Mouse (Mus musculus) heart, embryonic 13.5 days (tissue): ENCODE measurements around the gene Ptpn11. TPM values are rescaled to one million over a fixed set of nuclear protein-coding genes. Genes with fewer than 3 reads are reported as not detected.

ENCODE experiments used
- ATAC-seq: fragments of 200-750 bp; cut with Nextera tagmentation; 2 replicates; pipeline ENCODE4 v1.8.0; 2017; ENCODE audit warnings: moderate TSS enrichment; ENCODE audit not compliant: insufficient number of reproducible peaks, low FRiP score, low TSS enrichment; ENCODE audit errors: extremely low read depth
- H3K27ac ChIP-seq: fragments of 300-500 bp; sonication (generic); replicated peaks from 2 replicates; pipeline ENCODE4 v1.5.1; 2015; ENCODE audit warnings: moderate library complexity, mild to moderate bottlenecking, inconsistent platforms
- H3K27me3 ChIP-seq: fragments of 300-500 bp; sonication (generic); replicated peaks from 2 replicates; pipeline ENCODE4 v1.6.1; 2015; ENCODE audit warnings: mild to moderate bottlenecking, inconsistent platforms
- H3K36me3 ChIP-seq: fragments of 300-500 bp; sonication (generic); 2 replicates; pipeline ENCODE4 v1.6.1; 2015; ENCODE audit warnings: mild to moderate bottlenecking, inconsistent platforms
- H3K4me1 ChIP-seq: fragments of 300-500 bp; sonication (generic); 2 replicates; pipeline ENCODE4 v1.6.1; 2015; ENCODE audit warnings: inconsistent platforms
- H3K4me2 ChIP-seq: fragments of 300-500 bp; sonication (generic); 2 replicates; pipeline ENCODE4 v1.6.1; 2015; ENCODE audit warnings: inconsistent platforms, mild to moderate bottlenecking, moderate library complexity
- H3K4me3 ChIP-seq: fragments of 300-500 bp; sonication (generic); 2 replicates; pipeline ENCODE4 v1.5.1; 2015; ENCODE audit warnings: moderate library complexity, mild to moderate bottlenecking, inconsistent platforms
- H3K9ac ChIP-seq: fragments of 300-500 bp; sonication (generic); 2 replicates; pipeline ENCODE4 v1.6.1; 2015; ENCODE audit warnings: inconsistent platforms, mild to moderate bottlenecking, moderate library complexity
- H3K9me3 ChIP-seq: fragments of 300-500 bp; sonication (generic); 2 replicates; pipeline ENCODE4 v1.6.1; 2016; ENCODE audit warnings: inconsistent platforms
- WGBS: fragments of 180-500 bp; shearing (Covaris S2); methylation state at CpG from one replicate; pipeline ENCODE4 v1.1.7; 2015; ENCODE audit warnings: mixed read lengths; 5-methylcytosine and 5-hydroxymethylcytosine counted together
- polyA plus RNA-seq: library from polyadenylated mRNA; unstranded; fragments of >200 nt; fragmentation: Nextera tagmentation; extraction: Ambion mirVana; gene quantifications from 2 replicates; pipeline ENCODE4 v1.2.1, GENCODE M21; 2015

The Ptpn11 gene
- polyA plus RNA-seq, 1 experiment from 2014 or later, result 18.4 TPM

DNA sequence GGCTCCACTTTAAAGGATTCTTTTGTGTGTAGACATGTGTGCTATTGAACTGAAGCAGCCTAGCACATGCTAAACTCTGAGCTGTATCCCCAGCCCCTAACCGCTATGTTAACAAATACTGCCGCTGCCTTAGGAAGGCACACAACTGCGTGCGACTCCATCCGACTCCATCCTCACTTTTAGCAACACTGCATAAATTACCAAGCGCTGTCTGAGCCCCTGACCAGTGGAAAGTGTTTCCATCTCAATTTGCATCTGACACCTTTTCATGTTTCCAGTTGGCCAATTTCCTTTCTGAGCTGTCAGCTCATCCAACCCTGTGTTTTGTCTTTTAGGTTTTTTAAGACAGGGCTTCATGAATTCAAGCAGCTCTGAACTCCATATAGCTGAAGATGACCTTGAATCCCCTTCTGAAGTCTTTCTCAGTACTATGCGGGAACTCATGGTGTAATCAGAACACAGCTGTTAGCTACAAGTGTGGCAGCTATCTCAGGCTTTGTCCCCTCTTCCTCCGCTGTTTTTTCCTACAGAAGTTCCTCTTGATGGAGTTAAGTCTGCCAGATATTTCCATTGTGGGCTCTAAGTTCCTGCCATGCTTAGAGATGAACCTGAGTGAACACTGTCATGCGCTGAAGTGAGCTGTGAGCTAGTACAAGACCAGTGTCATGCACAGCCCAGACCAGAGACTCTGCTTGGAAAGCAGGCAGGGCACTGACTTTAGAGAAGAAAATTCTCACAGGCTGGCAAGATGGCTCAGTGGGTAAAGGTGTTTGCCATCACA is 11.9 kb downstream of the Ptpn11 start:
- no peak overlapping the region for H3K4me3 ChIP-seq
- H3K27me3 ChIP-seq, result no peaks in the 10 kb centered on the region
- WGBS, result 43% methylated on average over 9 of the region's 9 CpGs
- H3K36me3 ChIP-seq, result peaks cover 3% of the 10 kb centered on the region; the same call in 1 of the 2 replicates
- H3K4me1 ChIP-seq, result peaks cover 72% of the 10 kb centered on the region
- peak overlapping the region; percentile 42; the same call in 1 of the 2 replicates for H3K9ac ChIP-seq
- H3K27ac ChIP-seq, result peak overlapping the region; percentile 82
- no peaks in the 10 kb centered on the region for H3K9me3 ChIP-seq
- ATAC-seq, result no peak
- H3K4me2 ChIP-seq, result peak overlapping the region; percentile 3; the same call in 1 of the 2 replicates

DNA sequence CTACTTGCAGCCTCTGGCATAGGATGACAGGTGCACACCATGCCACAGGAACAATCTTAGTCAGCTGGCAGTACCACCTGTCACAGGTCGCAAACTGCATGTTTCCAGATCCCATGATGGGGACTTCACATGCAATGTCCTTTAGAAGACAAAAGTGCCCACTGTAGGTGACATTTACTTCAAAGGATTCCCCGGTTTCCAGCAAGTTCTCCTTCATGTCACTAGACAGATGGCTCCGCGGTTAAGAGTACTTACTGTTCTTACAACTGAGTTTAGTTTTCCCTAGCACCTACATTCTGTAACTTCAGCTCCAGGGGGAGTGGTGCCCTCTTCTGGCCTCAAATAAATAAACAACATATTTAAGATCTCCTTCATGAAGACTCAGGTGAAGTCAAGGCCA is 18.4 kb downstream of the Ptpn11 start:
- 86% methylated on average over 4 of the region's 4 CpGs for WGBS
- H3K36me3 ChIP-seq, result peaks cover 42% of the 10 kb centered on the region

DNA sequence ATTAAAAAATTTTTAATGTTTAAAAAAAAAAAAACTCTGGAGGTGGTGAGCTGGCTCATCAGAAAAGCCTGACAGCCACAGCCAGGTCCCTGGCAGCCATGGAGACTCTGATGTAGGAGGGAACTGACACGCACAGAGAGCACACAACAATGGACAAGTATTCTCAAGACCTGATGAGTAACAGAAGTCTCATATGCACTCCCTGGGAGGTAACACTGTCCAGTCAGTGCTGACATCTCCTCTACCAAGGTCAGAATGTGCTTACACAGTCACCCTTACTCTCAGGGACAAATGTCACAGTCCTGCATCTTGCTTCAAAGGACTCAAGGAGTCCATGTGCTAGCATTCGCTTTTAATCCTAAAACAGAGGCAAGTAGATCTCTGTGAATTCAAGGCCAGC is 21.6 kb downstream of the Ptpn11 start:
- H3K36me3 ChIP-seq, result peaks cover 75% of the 10 kb centered on the region
- H3K9me3 ChIP-seq, result no peaks in the 10 kb centered on the region
- H3K27ac ChIP-seq, result no peak overlapping the region
- no peak overlapping the region for H3K4me3 ChIP-seq
- H3K4me1 ChIP-seq, result peaks cover 16% of the 10 kb centered on the region
- H3K4me2 ChIP-seq, result no peak overlapping the region
- 63% methylated on average over 2 of the region's 2 CpGs for WGBS
- ATAC-seq, result no peak
- no peaks in the 10 kb centered on the region for H3K27me3 ChIP-seq
- no peak overlapping the region for H3K9ac ChIP-seq

More for the DNA sequence above, 18.4 kb downstream of the Ptpn11 start:
- H3K27ac ChIP-seq, result no peak overlapping the region
- H3K9me3 ChIP-seq, result no peaks in the 10 kb centered on the region
- no peaks in the 10 kb centered on the region for H3K27me3 ChIP-seq
- no peak overlapping the region for H3K4me2 ChIP-seq
- H3K4me1 ChIP-seq, result peaks cover 21% of the 10 kb centered on the region
- no peak overlapping the region for H3K4me3 ChIP-seq
- no peak for ATAC-seq
- H3K9ac ChIP-seq, result no peak overlapping the region

DNA sequence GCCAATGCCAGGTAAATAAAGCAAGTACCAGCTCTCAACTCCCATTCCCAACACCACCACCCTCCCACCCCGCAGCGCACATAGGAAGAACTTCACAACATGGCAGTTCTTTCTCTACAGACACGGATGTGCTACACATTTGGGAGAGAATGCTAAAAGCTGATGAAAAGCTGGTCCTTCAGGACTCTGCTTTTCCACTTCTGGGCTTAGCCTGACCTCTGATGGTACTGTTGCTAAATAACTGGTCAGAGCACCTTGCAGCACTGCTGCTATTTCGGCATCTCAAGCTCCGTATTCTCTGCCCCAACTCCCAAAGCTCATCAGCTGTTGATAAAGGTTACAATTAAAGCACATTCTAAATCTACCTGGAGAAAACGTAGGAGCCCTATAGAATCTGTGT is 24.3 kb downstream of the Ptpn11 start:
- peaks cover 3% of the 10 kb centered on the region; the same call in 1 of the 2 replicates for H3K4me1 ChIP-seq
- 91% methylated on average over 6 of the region's 6 CpGs for WGBS
- ATAC-seq, result no peak

DNA sequence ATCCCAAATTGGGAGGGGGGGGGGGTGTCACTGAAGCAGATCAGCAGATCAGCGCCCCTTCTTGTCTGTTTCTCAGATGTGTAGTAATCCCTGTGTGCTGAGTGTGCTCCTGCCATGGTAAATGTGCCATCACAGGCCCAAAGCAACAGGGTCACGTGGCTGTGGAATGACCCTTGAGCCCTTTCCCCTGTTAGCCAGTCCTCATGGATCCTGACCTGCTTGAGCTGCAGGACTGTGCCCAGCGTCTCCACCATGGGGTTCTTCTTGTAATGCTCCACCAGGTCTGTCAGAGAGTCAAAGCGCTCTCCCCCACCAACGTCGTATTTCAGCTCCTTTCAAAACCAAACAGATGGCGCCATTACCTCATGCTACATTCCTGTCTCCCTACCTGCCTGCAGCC is 28.3 kb downstream of the Ptpn11 start:
- H3K9me3 ChIP-seq, result no peaks in the 10 kb centered on the region
- peaks cover 26% of the 10 kb centered on the region for H3K4me1 ChIP-seq
- ATAC-seq, result no peak
- no peak overlapping the region for H3K9ac ChIP-seq
- no peak overlapping the region for H3K4me2 ChIP-seq
- H3K27ac ChIP-seq, result no peak overlapping the region
- H3K36me3 ChIP-seq, result peaks cover 98% of the 10 kb centered on the region
- H3K4me3 ChIP-seq, result no peak overlapping the region
- H3K27me3 ChIP-seq, result no peaks in the 10 kb centered on the region
- WGBS, result 86% methylated on average over 7 of the region's 7 CpGs

More for the DNA sequence above, 24.3 kb downstream of the Ptpn11 start:
- Histone ChIP-seq H3K27me3 (no peaks in the 10 kb centered on the region), H3K9me3 (no peaks in the 10 kb centered on the region), H3K4me2 (no peak overlapping the region), H3K9ac (no peak overlapping the region), H3K27ac (no peak overlapping the region), H3K36me3 (peaks cover 92% of the 10 kb centered on the region), H3K4me3 (no peak overlapping the region)

DNA sequence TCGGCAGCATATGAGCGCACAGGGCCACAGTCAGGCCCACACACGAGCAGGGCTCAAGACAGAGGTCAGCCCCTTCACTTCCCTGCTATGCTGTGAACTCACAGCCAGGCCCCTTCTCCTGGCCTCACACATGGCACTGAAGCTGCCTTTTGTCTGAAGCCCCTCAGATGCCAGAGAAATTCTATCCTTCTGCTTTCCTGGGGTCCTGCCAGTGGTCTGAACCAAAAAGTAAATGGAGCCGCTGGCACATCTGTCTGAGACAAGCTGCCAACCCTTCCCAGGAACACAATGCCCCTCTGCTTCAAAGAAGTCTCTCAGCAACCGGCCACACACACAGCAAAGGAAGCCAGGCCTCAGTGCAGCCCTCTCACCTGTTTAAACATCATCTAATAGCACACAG is 28.9 kb downstream of the Ptpn11 start:
- H3K36me3 ChIP-seq, result peaks cover 98% of the 10 kb centered on the region
- H3K27me3 ChIP-seq, result no peaks in the 10 kb centered on the region
- H3K9me3 ChIP-seq, result no peaks in the 10 kb centered on the region
- peaks cover 31% of the 10 kb centered on the region for H3K4me1 ChIP-seq
- no peak overlapping the region for H3K4me3 ChIP-seq
- ATAC-seq, result no peak
- 90% methylated on average over 5 of the region's 5 CpGs for WGBS
- no peak overlapping the region for H3K4me2 ChIP-seq
- H3K9ac ChIP-seq, result no peak overlapping the region
- no peak overlapping the region for H3K27ac ChIP-seq

DNA sequence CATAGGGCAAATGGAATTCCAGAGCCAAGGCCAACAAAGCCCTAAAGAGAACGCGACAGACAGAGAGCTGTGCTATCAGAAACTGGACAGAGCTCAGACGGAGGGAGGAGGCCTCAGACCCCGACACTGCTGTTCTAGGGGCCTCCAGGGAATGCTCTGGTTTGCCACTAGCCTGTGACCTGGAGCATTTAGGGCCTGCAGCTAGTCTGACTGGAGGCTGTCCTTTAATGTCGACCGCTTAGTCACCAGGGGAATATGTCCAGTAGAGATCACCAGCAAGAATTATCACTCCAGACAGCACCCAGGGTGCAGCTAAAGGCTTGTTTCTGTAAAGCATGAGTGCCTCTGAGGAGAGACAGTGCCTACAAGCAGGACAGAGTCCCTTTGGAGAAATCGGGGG is 32.2 kb downstream of the Ptpn11 start:
- Histone ChIP-seq H3K4me2 (no peak overlapping the region), H3K4me3 (no peak overlapping the region), H3K36me3 (peaks cover 95% of the 10 kb centered on the region), H3K4me1 (peaks cover 47% of the 10 kb centered on the region), H3K9ac (peak overlapping the region; percentile 55), H3K27me3 (no peaks in the 10 kb centered on the region), H3K9me3 (no peaks in the 10 kb centered on the region), H3K27ac (peak overlapping the region; percentile 45; the same call in 1 of the 2 replicates)
- ATAC-seq, result no peak
- 39% methylated on average over 7 of the region's 7 CpGs for WGBS

DNA sequence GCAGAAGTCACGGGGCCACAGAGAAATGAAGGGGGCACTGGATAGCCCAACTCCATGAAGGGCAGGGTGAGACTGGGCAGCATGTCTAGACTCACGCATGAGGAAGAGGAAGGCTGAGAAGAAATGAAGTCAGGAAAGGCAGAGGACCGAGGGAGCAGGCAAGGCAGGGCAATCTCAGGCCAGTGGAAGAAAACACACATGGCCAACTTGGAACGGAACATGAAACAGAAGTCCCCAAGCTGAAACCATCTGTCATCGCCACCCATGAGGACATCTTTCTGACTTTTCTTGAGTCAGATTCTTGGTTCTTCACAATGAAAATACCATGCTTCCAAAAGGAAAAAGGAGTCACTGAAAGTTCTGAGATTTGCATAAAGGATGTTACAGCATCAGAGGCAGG is 33.7 kb downstream of the Ptpn11 start:
- Histone ChIP-seq H3K36me3 (peaks cover 95% of the 10 kb centered on the region), H3K4me2 (no peak overlapping the region), H3K27me3 (no peaks in the 10 kb centered on the region), H3K9ac (no peak overlapping the region), H3K4me3 (no peak overlapping the region), H3K27ac (no peak overlapping the region), H3K9me3 (no peaks in the 10 kb centered on the region), H3K4me1 (peaks cover 47% of the 10 kb centered on the region)
- no peak for ATAC-seq
- WGBS, result 88% methylated on average over 5 of the region's 5 CpGs

DNA sequence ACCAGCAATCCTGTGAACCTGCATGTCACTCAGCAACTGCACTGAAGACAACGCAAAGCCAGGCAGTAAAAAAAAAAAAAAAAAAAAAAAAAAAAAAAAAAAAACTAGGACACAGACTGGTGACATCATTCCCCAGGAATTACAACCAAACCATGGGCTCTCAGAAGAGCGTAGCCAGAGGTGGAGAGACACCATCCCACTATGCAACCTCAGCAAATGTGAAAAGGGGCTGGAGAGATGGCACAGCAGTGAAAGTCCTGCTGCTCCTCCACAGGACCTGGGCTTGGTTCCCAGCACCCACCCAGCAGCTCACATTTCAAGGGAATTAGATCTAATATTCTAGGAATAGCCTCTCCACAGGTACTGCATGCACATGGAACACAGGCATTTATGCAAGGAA is 34.2 kb downstream of the Ptpn11 start:
- WGBS, result 28% methylated on average over 2 of the region's 2 CpGs
- ATAC-seq, result no peak
- no peak overlapping the region for H3K9ac ChIP-seq
- H3K4me2 ChIP-seq, result no peak overlapping the region
- peak overlapping the region; percentile 26 for H3K27ac ChIP-seq
- no peaks in the 10 kb centered on the region for H3K9me3 ChIP-seq
- H3K27me3 ChIP-seq, result no peaks in the 10 kb centered on the region
- H3K36me3 ChIP-seq, result peaks cover 95% of the 10 kb centered on the region
- H3K4me3 ChIP-seq, result no peak overlapping the region
- peaks cover 47% of the 10 kb centered on the region for H3K4me1 ChIP-seq

DNA sequence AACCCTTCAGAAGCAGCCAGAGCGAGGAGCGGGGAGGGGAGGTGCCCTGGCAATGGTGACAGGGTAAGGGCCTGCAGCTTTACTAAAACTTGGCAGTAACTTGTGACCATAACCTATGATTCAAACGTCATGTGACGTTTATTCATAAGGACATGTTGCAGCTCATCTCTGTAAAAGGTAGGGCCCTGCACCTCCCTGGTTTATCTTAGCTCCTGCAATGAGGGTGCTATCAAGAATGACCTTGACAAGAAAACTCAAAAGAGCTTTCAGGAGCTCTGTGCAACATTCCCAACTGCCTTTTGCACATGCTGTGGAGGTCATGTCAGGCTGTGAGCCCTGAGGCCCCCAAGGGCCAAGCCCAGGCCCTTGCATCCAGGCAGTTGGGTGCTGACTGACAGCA is 35.1 kb downstream of the Ptpn11 start:
- Histone ChIP-seq H3K9me3 (no peaks in the 10 kb centered on the region), H3K27ac (peak overlapping the region; percentile 26), H3K9ac (no peak overlapping the region), H3K4me1 (peaks cover 47% of the 10 kb centered on the region), H3K4me2 (no peak overlapping the region), H3K4me3 (no peak overlapping the region), H3K36me3 (peaks cover 95% of the 10 kb centered on the region), H3K27me3 (no peaks in the 10 kb centered on the region)
- WGBS, result 74% methylated on average over 4 of the region's 4 CpGs
- no peak for ATAC-seq

DNA sequence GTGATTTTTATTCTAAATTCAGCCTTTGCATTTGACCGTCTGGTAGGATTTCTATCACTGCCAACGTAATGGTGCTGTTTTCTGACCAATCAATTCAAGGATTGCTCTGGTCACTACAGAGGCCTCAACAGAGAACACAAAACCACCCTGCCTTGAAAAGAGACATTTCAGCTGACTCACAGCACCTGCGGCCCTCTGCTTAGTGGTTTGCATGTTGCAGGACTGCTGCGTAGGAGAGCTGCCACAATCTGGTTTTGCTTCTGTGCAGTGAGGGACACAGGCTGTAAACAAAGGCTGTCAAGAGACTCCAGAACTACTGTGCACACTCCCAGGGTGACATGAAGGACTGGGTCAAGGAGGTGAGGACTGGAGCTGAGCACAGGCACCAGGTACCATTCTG is 40.5 kb downstream of the Ptpn11 start:
- no peaks in the 10 kb centered on the region for H3K27me3 ChIP-seq
- H3K27ac ChIP-seq, result no peak overlapping the region
- H3K9me3 ChIP-seq, result no peaks in the 10 kb centered on the region
- peaks cover 26% of the 10 kb centered on the region for H3K4me1 ChIP-seq
- peaks cover 99% of the 10 kb centered on the region for H3K36me3 ChIP-seq
- H3K4me2 ChIP-seq, result no peak overlapping the region
- 84% methylated on average over 4 of the region's 4 CpGs for WGBS
- no peak overlapping the region for H3K4me3 ChIP-seq
- ATAC-seq, result no peak
- peak overlapping the region; percentile 21; the same call in 1 of the 2 replicates for H3K9ac ChIP-seq

DNA sequence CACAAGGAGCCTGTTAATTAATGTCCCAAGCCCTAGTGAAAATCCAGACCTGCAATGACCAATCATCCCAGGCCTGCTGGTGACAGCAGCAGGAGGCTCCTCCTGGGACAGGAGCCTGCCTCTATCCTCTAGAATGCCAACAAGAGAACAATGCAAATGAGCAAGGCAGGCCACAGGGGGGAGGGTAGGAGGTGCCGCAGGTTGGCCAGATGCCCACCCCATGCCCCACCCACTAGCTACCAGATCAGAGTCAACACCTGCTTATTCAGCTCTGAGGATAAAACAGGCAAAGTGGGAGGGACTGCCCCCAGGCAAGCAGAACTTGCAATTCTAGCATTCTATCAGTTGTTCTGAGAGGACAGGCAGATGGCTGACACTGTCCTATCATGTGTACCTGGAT is 42.0 kb downstream of the Ptpn11 start:
- H3K4me1 ChIP-seq, result peaks cover 39% of the 10 kb centered on the region
- H3K4me3 ChIP-seq, result no peak overlapping the region
- WGBS, result 53% methylated on average over 1 of the region's 1 CpGs
- H3K36me3 ChIP-seq, result peaks cover 98% of the 10 kb centered on the region
- no peaks in the 10 kb centered on the region for H3K27me3 ChIP-seq
- no peak overlapping the region for H3K9ac ChIP-seq
- H3K4me2 ChIP-seq, result no peak overlapping the region
- no peaks in the 10 kb centered on the region for H3K9me3 ChIP-seq
- no peak overlapping the region; the same call in 1 of the 2 replicates for H3K27ac ChIP-seq
- ATAC-seq, result no peak
